Mouse (Mus musculus): ENCODE data around the gene 4933430I17Rik. TPM values are rescaled to one million over a fixed set of nuclear protein-coding genes. Genes with fewer than 3 reads are reported as not detected.

Gene 4933430I17Rik
- polyA plus RNA-seq, 1 experiment = 0.13 TPM

DNA sequence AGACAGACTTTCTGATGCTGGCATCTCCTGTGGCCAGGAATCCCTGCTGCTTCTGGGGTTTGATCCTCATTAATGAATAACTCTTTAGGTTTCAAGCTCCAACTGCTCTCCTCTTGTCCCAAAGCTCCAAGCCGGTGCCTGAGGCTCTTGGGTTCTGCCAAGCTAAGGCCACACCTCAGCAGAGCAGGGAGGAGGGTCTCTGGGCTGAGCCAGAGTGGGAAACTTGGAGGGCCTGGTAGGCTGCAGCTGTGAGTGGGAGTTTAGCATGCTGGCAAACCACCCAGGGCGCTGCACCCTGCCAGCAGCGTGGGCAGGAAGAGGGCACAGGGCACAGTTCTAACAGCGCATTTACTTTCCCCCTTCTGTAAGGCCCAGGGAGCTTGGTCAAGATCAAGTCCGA lies 16.3 kb upstream of the 4933430I17Rik start:
- TF ChIP-seq USF1 (IDR thresholded peaks at IDR 0.05; ENCODE audit: low read depth) (no peak), MYOG (IDR thresholded peaks at IDR 0.05; ENCODE audit: control insufficient read depth, extremely low read depth, insufficient read length) (no peak), MAX (IDR thresholded peaks at IDR 0.05) (no peak), CEBPB (IDR thresholded peaks at IDR 0.05; ENCODE audit: low read depth) (no peak), MYOD1 (IDR thresholded peaks at IDR 0.05; ENCODE audit: control insufficient read depth, insufficient read length, low read depth) (no peak), FOSL1 (IDR thresholded peaks at IDR 0.05; ENCODE audit: insufficient read depth, low read length, poor library complexity, severe bottlenecking) (no peak), CTCF (IDR thresholded peaks at IDR 0.05; ENCODE audit: control insufficient read depth, insufficient read depth, insufficient read length) (no peak)
- H3K27me3 ChIP-seq (ENCODE audit: control insufficient read depth, insufficient read depth, insufficient read length) = no peaks in the 10 kb centered on the region
- H3K79me2 ChIP-seq (ENCODE audit: control insufficient read depth, insufficient read depth) = no peaks in the 10 kb centered on the region
- H3K4me3 ChIP-seq (ENCODE audit: insufficient read depth, poor library complexity, severe bottlenecking) = no peak overlapping the region
- H3K36me3 ChIP-seq (ENCODE audit: control insufficient read depth, insufficient read depth) = peaks cover 68% of the 10 kb centered on the region
- no peaks in the 10 kb centered on the region for H3K79me3 ChIP-seq (ENCODE audit: low read depth)
- no peak overlapping the region for H3ac ChIP-seq (ENCODE audit: control insufficient read depth, insufficient read length, low read depth)

DNA sequence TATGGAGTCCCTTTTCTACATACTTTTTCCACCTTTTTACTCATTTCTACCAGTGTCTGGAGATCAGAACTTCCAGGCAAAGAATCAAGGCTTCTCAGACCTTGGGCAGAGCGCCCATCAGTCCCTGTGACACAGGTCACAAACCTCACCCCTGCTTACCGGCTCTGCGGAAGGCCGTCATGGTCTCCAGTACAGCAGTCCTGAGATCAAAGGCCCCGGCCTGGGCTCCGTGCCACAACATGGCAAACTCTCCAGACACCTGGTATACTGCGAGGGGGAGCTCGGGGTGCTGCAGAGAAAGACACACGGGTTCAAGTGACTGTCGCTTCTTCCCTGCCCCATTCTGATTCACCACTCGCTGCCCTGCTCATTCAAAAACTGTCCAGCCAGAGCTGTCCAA lies 15.2 kb upstream of the 4933430I17Rik start:
- Histone ChIP-seq H3K79me2 (ENCODE audit: control insufficient read depth, insufficient read depth) (no peaks in the 10 kb centered on the region), H3K36me3 (ENCODE audit: control insufficient read depth, insufficient read depth) (peaks cover 71% of the 10 kb centered on the region), H3K27me3 (ENCODE audit: control insufficient read depth, insufficient read depth, insufficient read length) (no peaks in the 10 kb centered on the region), H3K79me3 (ENCODE audit: low read depth) (no peaks in the 10 kb centered on the region), H3K4me3 (ENCODE audit: insufficient read depth, poor library complexity, severe bottlenecking) (no peak overlapping the region), H3ac (ENCODE audit: control insufficient read depth, insufficient read length, low read depth) (no peak overlapping the region)
- TF ChIP-seq MYOG (IDR thresholded peaks at IDR 0.05; ENCODE audit: control insufficient read depth, extremely low read depth, insufficient read length) = no peak
- TF ChIP-seq USF1 (IDR thresholded peaks at IDR 0.05; ENCODE audit: low read depth) = no peak
- TF ChIP-seq MYOD1 (IDR thresholded peaks at IDR 0.05; ENCODE audit: control insufficient read depth, insufficient read length, low read depth) = no peak

DNA sequence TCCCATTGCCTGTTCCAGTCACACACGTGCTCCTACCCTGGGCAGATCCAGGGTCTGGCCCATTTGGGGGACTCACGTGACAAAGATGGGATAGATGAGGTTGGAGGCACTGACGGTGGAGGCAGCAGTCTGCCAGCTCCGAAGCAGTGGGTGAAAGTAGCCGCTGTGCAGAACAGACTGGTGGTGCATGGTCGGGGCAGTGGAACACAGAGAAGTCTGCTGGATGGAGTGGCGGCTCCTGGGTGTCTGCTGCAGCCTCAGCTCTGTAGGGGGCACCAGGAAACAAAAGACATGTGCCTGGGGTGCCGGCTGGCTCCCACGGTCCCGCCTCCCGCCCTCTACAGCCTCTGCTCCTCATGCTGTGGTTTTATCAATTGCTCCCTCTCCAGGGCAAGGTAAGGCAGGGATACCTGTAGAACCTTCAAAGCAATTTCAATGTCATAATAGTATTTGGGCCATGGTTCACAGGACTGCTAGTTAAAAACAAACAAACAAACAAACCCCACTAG lies 11.1 kb upstream of the 4933430I17Rik start:
- Histone ChIP-seq H3K27me3 (ENCODE audit: control insufficient read depth, insufficient read depth, insufficient read length) (no peaks in the 10 kb centered on the region), H3ac (ENCODE audit: control insufficient read depth, insufficient read length, low read depth) (no peak overlapping the region), H3K79me2 (ENCODE audit: control insufficient read depth, insufficient read depth) (peaks cover 19% of the 10 kb centered on the region), H3K4me3 (ENCODE audit: insufficient read depth, poor library complexity, severe bottlenecking) (no peak overlapping the region), H3K79me3 (ENCODE audit: low read depth) (no peaks in the 10 kb centered on the region), H3K36me3 (ENCODE audit: control insufficient read depth, insufficient read depth) (peaks cover 51% of the 10 kb centered on the region)
- no peak for TF ChIP-seq CTCF (IDR thresholded peaks at IDR 0.05; ENCODE audit: control insufficient read depth, insufficient read depth, insufficient read length)
- no peak for TF ChIP-seq CEBPB (IDR thresholded peaks at IDR 0.05; ENCODE audit: low read depth)
- TF ChIP-seq USF1 (IDR thresholded peaks at IDR 0.05; ENCODE audit: low read depth) = no peak
- no peak for TF ChIP-seq MYOD1 (IDR thresholded peaks at IDR 0.05; ENCODE audit: control insufficient read depth, insufficient read length, low read depth)
- no peak for TF ChIP-seq MYOG (IDR thresholded peaks at IDR 0.05; ENCODE audit: control insufficient read depth, extremely low read depth, insufficient read length)
- no peak for TF ChIP-seq FOSL1 (IDR thresholded peaks at IDR 0.05; ENCODE audit: insufficient read depth, low read length, poor library complexity, severe bottlenecking)
- TF ChIP-seq MAX (IDR thresholded peaks at IDR 0.05) = no peak

DNA sequence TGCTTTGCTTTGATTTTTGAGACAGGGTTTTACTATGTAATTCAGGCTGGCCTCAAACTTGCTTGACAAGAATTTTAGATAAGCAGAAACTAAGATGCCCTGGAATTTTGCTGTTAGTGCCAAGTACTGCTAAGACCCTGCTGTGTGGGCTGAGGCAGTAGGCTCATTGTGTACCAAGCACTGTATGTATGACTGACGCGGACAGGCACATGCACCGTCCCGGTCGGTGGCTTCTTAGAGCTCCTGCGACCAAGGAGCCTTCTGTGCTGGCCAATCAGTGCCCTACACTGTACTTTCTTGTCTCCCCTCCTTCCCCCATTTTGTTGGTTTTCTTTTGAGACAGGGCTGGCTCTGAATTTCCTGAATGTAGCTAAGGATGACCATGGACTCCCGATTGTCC lies 10.2 kb upstream of the 4933430I17Rik start:
- Histone ChIP-seq H3ac (ENCODE audit: control insufficient read depth, insufficient read length, low read depth) (no peak overlapping the region), H3K79me2 (ENCODE audit: control insufficient read depth, insufficient read depth) (peaks cover 27% of the 10 kb centered on the region), H3K27me3 (ENCODE audit: control insufficient read depth, insufficient read depth, insufficient read length) (no peaks in the 10 kb centered on the region), H3K79me3 (ENCODE audit: low read depth) (no peaks in the 10 kb centered on the region), H3K36me3 (ENCODE audit: control insufficient read depth, insufficient read depth) (peaks cover 41% of the 10 kb centered on the region), H3K4me3 (ENCODE audit: insufficient read depth, poor library complexity, severe bottlenecking) (no peak overlapping the region)
- TF ChIP-seq FOSL1 (IDR thresholded peaks at IDR 0.05; ENCODE audit: insufficient read depth, low read length, poor library complexity, severe bottlenecking) (no peak), USF1 (IDR thresholded peaks at IDR 0.05; ENCODE audit: low read depth) (no peak)

DNA sequence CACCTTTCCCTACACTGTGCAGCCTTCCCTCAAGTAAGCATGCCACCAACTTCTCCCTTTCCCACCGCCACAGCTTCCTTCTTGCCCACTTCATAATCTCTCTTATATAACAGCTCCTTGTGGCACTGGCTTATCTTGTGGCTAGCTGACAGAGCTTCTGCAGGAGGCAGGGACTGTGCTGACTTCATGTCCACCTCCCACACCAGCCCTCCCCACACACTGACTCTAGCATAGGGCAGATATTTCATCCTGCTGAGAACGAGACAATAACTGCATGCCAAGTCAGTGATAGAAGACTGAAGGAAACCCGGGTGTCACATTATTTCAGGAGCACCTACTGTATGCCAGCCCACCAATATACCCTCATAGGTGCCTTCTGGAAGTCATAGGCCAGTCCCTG lies 9.7 kb upstream of the 4933430I17Rik start:
- no peaks in the 10 kb centered on the region for H3K79me3 ChIP-seq (ENCODE audit: low read depth)
- TF ChIP-seq MAX (IDR thresholded peaks at IDR 0.05) (no peak), CEBPB (IDR thresholded peaks at IDR 0.05; ENCODE audit: low read depth) (no peak), MYOD1 (IDR thresholded peaks at IDR 0.05; ENCODE audit: control insufficient read depth, insufficient read length, low read depth) (no peak), FOSL1 (IDR thresholded peaks at IDR 0.05; ENCODE audit: insufficient read depth, low read length, poor library complexity, severe bottlenecking) (no peak), USF1 (IDR thresholded peaks at IDR 0.05; ENCODE audit: low read depth) (no peak), MYOG (IDR thresholded peaks at IDR 0.05; ENCODE audit: control insufficient read depth, extremely low read depth, insufficient read length) (no peak), CTCF (IDR thresholded peaks at IDR 0.05; ENCODE audit: control insufficient read depth, insufficient read depth, insufficient read length) (no peak)
- peaks cover 36% of the 10 kb centered on the region for H3K36me3 ChIP-seq (ENCODE audit: control insufficient read depth, insufficient read depth)
- no peak overlapping the region for H3ac ChIP-seq (ENCODE audit: control insufficient read depth, insufficient read length, low read depth)
- H3K79me2 ChIP-seq (ENCODE audit: control insufficient read depth, insufficient read depth) = peaks cover 27% of the 10 kb centered on the region
- no peak overlapping the region for H3K4me3 ChIP-seq (ENCODE audit: insufficient read depth, poor library complexity, severe bottlenecking)
- no peaks in the 10 kb centered on the region for H3K27me3 ChIP-seq (ENCODE audit: control insufficient read depth, insufficient read depth, insufficient read length)

DNA sequence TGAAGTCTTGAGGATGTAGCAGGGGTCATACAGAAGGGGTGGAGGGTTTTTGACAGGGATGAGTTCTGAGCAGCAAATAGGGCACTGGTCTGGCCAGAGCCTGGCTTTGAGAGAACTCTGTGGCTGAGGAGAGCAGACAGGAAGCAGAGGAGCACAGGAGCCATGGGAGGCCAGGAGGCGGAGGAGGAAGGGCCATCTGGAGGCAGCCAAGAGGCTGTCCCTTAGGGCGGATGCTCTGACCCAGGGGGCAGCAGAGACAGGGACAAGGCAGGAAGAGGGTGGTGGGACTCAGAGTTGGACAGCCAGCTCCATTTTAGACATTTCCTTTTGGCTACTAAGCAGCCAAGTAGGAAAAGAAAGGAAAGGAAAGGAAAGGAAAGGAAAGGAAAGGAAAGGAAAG lies 9.1 kb upstream of the 4933430I17Rik start:
- H3ac ChIP-seq (ENCODE audit: control insufficient read depth, insufficient read length, low read depth) = no peak overlapping the region
- TF ChIP-seq FOSL1 (IDR thresholded peaks at IDR 0.05; ENCODE audit: insufficient read depth, low read length, poor library complexity, severe bottlenecking) (no peak), CTCF (IDR thresholded peaks at IDR 0.05; ENCODE audit: control insufficient read depth, insufficient read depth, insufficient read length) (no peak), USF1 (IDR thresholded peaks at IDR 0.05; ENCODE audit: low read depth) (no peak)
- H3K4me3 ChIP-seq (ENCODE audit: insufficient read depth, poor library complexity, severe bottlenecking) = no peak overlapping the region
- peaks cover 27% of the 10 kb centered on the region for H3K79me2 ChIP-seq (ENCODE audit: control insufficient read depth, insufficient read depth)
- H3K79me3 ChIP-seq (ENCODE audit: low read depth) = no peaks in the 10 kb centered on the region
- no peaks in the 10 kb centered on the region for H3K27me3 ChIP-seq (ENCODE audit: control insufficient read depth, insufficient read depth, insufficient read length)
- H3K36me3 ChIP-seq (ENCODE audit: control insufficient read depth, insufficient read depth) = peaks cover 30% of the 10 kb centered on the region
